Mouse (Mus musculus): ENCODE data around the gene Cplx2.

Cplx2 gene

DNA sequence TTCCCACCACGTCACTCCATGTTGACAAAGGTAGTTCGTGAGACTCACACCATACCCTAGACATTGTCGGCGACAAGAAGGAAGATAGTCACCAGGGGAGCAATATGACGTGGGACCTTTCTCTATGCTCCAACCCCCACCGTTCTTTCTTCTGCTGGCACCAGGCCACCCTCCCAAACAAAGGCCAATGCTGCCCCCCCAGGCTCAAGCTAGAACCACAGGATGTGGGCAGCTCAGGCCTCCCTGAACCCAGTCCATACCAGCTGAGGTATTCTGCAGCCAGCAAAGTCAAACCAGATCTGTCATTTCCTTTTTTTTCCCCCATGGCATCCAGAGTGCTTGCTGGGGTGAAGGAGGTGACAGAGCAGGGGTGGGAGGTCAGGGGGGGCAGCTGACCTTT, 3.4 kb upstream of the Cplx2 start:
- no peak for DNase-seq (ENCODE audit: extremely low read depth, low read depth)

DNA sequence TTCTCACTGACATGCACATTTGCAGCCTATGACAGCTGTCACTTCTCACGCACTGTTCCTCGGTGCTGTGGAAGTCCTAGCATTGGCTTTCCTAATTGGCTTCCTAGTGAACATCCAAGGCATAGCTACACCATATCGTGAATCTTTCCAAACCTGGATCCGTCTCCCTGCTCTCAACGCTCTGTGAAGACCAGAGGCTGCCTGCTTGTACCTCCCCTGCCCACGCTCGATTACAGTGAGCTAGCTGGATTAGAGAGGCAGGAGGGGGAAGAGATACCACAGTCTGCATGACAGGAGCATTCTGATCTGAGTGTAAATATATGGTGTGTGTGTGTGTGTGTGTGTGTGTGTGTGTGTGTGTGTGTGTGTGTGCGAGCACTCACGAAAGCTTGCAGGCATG, 3.0 kb upstream of the Cplx2 start:
- DNase-seq (ENCODE audit: extremely low read depth, low read depth) = no peak

DNA sequence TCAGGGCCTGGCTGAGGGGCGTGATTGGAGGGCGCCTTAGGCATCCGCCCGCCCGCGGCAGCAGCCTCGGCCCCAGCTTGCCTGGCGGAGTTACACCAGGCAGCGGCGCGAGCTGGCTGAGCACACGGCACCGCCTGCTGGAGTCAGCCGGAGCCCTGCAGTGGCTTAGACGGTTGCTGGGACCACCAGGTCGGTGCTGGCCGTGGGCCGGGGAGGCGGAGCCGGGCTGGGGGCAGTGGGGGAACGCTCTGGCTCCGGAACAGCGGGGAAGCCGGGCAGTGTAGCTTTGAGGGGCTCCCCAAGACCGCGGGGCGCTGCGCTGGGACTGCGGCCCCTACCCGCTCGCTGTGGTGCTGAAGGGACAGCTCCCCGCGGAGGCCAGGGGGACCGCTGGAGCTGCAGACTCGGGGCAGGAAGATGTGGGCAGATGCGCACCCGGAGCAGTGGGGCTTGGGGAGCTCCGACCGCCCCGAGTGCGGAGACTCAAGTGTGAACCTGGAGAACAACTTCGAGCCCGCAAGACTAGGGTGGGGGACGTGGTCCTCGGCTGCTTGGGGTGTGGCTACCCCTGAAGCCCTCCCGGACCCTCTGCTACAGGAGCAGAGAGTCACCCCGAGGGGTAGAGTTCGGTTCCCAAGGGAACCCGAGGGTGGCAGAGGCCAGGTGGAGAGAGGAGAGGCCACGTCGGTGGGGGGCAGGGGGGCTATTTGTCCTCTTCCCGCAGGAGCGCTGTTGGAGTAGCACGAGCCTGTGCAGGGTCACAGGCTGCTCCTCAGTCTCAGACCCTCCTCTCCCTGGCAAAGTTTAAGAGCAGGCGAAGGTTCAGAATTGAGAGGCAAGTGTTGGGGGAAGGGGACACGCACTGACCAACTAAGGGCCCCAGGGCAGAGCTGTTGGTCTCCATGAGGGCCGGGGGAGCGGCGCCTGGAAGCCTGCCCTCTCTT, 510 bp downstream of the Cplx2 start:
- no peak for DNase-seq (ENCODE audit: extremely low read depth, low read depth)

DNA sequence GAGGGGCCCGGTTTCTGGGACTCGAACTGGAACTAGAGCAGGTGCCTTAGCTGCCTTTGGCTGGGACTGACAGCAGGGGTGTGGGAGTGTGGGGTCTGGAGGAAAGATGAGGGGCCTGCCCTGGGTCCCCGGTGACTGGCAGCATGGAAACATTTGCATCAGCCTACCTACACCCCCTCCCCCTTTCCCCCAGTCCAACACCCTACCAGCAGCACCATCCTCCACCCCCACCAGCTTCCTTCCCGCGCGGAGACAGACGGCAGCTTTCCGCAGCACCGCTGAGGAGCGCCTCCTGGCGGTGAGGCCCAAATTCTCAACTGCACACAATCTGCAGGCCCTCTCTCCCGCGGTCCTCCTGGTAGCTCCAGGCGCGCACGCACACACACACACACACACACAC, 1.5 kb downstream of the Cplx2 start:
- no peak for DNase-seq (ENCODE audit: extremely low read depth, low read depth)

DNA sequence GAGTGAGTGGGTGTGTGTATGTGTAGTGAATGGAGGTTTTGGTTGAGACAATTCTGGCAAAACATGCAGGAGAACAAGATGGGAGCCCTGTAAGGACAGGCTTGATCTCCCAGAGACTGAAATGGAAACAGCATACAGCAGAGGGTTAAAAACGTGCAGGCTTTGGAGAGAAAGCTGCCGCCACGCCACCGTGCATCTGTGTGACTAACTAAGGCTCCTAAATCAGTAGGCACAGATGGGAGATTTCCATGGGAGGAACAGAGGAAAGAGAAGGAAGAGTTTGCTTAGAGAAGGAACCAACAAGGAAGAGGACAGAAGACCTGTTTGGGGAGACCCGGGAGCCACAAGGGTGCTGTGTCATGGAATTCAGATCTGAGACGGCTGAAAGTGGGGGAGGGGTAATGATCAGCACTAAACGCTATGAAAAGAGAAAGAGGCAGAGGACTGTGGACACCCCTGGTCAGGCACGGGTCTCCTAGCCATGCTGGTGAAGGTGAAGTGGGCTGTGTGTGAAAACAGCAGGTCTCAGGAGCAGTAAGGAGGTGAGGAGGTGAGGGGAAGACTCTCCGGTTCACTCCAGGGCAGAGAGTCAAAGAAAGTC, 3.1 kb downstream of the Cplx2 start:
- no peak for DNase-seq (ENCODE audit: extremely low read depth, low read depth)

DNA sequence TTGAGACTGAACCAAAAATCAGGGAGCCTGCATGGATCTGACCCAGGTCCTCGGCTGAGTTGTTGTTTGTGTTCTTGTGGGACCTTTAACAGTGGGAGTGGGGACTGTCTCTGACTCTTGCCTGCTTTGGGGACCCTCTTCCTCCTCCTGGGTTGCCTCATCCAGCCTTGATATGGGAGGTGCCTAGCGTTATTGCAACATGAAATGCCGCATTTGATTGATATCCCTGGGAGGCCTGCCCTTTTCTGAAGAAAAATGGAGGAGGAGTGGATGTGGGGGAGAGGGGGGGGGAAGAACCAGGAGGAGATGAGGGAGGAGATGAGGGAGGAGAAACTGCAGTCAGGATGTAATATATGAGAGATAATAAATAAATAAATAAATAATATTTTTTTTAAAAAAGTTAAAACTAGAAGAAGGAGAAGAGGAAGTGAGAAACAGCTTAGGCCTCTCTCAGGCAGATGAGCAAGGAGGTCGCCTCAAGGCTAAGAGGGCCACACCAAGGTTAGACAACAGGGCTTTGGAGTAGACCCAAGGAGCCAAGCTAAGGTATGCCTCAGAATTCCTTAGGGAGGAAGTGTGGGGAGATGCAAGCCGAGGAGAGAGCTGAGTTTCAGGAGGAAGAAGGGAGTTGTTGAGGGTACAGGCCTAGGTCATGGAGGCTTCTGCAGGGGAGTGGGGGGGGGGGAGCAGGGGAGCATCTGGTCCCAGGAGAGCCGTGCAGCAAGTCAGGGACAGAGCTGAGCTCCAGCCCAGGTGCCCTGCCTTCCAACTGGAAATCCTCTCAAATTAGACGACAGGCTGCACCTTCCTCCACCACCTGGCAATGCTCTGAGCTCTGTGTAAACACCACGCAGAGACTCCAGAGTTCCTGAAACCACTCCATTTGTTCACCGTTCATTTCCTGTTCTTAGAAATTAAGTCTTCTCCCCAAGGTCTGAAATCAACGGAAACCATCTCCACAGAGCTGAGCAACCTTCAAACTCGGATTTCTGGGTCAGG, 4.6 kb downstream of the Cplx2 start:
- no peak for DNase-seq (ENCODE audit: extremely low read depth, low read depth)

DNA sequence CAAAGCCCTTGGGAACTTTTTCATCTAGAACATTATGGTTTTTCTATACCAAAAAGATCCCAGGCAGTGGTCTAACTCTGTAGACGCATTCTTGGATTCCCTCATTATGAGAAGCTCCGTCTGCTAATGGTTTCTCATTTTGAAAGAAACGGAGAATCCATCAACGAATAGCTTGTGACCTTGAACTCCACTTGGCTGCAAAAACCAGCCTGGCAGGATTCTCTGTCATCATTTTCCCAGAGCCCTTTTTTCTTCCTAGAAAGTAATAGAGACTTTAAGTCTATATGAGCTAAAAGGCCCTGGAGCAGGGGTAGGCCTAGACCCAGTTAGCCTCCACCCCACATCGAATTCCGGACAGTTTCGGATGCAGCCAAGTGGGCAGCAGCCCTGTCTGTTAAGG, 5.6 kb downstream of the Cplx2 start:
- no peak for DNase-seq (ENCODE audit: extremely low read depth, low read depth)

DNA sequence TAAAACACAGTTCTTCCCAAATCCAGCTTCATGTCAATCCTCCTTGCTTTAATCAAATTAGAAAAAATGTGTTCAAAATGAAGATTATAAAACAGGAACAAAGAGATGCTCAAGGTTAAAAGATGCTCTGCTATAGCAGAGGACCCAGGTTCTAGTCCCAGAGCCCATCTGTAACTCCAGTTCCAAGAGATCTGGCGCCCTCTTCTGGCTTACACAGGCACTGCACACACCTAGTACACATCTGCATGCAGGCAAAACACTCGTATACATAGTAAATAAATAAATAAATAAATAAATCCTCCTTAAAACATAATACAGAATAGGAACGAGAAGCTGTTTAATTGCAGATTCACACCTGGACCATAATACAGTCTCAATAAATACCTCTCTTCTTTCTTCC, 6.9 kb downstream of the Cplx2 start:
- no peak for DNase-seq (ENCODE audit: extremely low read depth, low read depth)

DNA sequence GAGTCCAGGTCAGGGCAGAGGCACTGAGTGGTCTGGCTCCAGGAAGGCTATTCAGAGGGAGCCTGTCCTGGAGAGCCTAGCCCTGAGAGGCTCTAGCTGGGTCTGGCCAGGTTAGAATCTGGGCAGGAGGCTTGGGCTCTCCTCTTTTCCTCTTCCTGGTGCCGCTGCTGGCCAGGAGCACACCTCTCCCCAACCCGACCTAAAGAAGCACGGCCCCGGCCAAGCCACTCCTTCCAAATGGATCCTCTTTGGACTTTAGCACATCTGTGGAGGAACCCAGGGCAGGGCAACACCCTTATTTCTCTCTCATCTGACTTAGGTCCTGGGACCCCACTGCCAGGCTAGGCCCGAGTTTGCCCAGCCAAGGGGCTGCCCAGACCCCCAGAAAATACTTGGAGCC, 9.3 kb downstream of the Cplx2 start:
- no peak for DNase-seq (ENCODE audit: extremely low read depth, low read depth)

DNA sequence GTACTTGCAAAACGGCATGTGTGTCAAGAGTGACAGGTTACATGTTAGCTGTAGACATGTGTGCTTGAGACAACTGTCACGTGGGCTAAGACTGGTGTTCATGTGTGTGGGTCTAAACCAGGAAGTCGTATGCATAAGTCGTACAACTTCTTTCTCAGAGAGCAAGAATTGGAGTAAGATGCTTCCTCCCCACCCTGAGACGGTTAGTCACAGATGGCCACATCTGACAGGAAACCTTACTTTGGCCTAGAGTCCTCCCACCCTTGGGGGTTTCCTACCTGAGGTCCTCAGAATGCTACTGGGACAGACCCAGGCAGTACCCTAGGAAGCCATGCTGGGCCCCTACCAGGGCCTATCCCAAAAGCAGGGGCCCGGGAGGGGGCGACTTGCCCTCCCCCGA, 10.2 kb downstream of the Cplx2 start:
- DNase-seq (ENCODE audit: extremely low read depth, low read depth) = no peak

DNA sequence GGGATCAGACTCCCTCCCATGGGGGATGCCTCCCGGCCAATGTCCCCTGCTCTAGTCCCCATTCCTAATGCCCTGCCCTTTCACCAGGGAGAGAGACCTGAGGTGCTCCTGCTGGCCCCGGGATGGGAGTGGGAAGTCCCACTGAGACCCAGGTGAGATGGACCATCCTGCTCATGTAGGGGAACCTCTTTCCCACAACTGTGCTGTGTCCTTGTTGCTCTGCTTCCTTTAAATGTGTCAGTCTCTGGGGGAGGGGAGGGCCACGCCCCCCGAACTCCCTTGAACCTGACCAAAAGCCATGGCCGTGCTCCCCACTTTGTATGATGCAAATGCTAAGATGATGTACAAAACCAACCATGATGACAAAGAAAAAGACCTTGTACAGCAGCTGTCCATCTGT, 12.4 kb downstream of the Cplx2 start:
- no peak for DNase-seq (ENCODE audit: extremely low read depth, low read depth)

DNA sequence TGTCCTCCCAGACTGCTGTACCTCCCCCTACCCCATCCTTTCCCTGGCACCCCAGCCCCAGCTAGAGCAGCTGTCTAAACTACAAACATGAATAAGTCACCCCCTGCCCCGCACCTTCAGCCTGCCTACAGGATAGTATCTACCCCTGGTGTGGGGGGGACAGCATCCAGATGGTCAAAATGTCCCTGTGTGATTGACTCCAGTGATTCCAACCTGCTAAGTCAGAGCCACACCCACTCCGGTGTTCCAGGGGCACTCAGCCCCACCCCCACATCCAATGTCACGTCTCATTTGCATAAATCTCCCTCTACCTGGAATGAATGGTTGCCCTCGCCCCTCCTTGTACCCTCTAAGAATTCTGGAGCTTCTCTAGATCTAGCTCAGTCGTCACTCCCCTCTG, 13.4 kb downstream of the Cplx2 start:
- no peak for DNase-seq (ENCODE audit: extremely low read depth, low read depth)

DNA sequence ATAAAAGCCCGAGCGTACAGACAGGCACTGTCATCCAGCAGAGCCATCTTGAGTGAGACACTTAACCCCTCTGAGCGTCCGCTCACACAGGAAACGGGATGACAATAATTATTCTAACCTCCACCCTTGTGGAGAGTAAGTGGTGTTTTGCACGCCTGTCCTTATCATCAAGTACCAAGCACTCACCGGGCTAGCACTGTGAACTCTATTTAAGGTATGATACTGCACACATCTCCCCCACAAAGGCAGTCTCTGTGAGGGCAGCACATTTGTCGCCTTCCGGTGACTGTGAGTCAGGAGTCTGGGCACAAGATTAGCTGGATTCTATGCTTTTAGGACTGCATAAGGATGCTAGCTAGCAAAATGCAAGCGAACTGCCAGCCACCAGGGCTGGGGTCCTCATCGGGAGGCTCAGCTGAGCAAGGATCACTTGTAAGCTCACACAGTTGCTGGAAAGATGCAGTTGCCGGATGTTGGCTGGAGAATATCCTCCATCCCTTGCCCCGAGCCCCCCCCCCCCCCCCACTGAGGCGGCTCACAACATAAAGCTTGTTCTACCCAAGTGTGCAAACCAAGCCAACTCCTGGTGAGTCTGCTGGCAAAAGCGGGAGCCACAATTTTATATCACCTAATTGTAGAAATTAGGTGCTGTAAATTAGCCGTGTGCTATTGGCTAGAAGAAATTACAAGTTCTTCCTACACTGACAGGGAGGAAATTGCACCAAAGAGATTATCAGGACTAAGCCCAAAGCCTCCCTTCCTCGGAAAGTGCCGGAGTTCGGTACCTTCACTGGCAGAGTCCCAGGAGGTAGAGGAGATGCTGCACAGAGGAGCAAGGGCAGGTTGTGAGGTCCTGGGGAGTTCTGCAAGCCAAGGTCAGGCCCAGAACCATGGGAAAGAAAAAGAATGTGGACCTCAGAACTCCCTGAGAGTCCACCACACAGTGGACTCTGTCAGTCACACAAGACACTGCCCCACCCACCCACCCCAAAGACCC, 14.2 kb downstream of the Cplx2 start:
- no peak for DNase-seq (ENCODE audit: extremely low read depth, low read depth)

DNA sequence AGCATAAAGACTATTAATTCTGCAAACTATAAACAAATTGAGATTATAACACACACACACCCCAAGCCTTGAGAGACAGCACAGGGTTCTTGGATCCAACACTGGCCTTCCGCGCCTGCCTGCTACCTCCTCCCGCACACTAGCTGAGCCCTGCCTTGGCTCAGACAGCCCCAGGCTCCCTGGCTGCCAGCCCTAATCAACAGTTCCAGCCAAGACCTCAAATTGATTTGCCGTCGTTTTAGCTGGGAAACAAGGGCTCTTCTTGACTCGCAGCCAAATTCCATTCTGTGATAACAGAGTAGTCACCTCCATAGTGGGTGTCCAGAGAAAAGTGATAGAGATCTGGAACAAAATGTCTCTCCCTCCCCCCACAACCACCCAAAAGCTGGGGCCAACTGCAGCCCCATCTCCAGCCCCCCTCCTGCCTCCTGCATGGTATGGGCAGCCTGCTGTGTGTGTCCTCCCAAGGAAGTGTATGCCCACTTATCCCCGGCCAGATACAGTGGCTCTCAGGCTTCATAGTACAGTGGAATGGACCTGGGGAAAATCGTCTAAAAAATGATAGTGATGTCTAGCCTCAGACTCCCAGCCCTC, 18.9 kb downstream of the Cplx2 start:
- DNase-seq (ENCODE audit: extremely low read depth, low read depth) = no peak

DNA sequence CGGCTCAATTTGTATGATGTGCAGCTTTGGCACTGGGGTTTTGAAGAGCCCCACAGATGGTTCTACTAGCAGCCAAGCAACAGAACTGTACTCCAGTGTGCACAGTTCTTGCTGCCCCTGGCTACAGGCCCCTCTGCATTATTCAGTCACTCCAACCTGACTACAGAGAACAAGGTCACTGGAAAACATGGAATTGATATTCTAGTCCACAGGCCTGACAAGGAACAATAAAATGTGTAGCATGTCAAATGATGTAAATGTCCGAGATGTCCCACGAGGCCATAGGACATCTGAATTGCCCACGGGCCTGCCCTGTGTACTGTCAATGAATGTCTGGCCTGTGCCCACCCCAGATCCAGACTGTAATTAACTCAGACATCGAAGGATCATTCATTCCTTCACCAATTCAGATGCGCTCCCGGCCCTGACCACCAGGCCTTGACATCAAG, 19.4 kb downstream of the Cplx2 start:
- DNase-seq (ENCODE audit: extremely low read depth, low read depth) = no peak

DNA sequence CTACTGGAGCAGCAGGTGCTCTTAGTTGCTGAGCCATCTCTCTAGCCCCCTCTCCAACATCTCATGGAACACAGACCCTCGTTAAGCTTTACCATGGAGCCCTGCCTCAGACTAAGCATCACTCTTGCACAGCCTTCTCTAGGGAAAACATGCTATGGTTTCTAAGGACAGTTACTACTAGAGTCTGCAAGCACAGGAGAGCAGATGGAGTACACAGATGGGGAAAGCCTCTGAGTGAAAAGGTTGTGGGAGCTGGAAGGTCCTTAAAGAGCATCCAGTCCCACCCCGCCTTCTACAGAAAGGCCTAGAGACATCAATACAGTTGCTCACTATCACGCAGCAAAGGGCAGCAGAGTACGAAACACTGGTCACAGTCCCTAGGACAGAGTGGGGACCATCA, 20.2 kb downstream of the Cplx2 start:
- no peak for DNase-seq (ENCODE audit: extremely low read depth, low read depth)

DNA sequence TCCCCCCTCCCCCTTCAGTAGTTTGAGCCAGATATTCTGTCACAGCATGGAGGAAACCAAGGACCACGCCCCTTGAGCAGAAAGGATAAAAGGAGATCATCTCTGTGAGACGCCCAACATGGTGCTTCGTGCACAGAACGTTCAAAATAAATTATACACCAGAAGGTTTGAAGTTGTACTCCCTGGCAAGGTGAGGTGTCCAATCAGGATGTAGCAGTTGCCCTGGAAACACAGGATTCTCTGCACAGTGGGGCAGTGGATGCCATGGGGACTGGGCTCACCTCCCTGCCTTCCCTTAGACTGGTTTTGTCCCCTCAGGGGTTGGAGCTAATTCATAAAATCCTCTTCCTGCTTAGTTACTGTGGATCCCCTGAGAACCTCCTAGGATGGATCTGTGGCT, 25.9 kb downstream of the Cplx2 start:
- DNase-seq (ENCODE audit: extremely low read depth, low read depth) = no peak

DNA sequence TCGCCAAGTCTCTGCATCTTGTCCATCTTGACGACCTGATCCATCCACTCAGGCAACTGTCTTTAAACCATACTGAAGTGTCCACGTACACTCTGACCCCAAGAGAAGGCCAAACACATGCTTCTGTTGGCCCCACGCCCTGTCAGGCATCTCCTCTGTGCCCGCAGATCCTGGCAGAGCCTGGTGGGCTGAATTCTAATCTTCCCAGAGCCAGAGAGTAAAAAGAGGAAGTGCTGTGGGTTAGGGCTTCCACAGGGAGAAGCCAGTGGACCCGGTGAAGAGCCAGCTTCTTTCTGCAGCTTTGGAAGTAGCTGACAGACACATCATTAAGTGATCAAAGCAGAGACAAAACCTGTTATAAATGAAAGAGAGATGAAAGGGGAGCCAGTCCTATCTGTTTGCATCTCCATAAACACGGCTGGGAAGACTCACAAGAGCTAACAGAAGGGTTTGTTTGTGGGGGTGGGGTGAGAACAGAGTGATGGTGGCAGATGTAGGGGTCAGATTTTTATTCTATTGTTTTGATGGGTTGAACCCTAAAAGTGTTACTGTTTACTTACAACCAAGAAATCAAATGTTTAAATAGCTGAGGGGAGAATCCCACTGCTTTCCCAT, 29.5 kb downstream of the Cplx2 start:
- DNase-seq (ENCODE audit: extremely low read depth, low read depth) = peak; percentile 65

DNA sequence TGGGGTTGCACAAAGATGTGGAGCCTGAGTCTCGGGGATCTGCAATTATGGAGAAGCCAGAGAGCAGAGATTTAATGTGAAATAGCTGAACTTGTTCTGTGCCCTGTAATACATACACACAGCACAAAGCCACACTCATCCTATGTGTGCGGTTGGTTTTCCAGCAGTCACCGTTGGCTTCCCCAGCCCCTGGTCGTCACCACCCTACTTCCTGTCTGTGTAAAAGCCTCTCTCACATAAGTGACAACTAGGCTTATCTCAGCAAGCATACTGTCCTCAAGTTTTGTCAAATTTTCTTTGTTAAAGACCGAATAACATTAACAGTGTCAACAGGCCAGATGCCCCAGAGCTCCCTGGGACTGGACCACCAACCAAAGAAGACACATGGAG, 30.0 kb downstream of the Cplx2 start:
- DNase-seq (ENCODE audit: extremely low read depth, low read depth) = peak; percentile 67

DNA sequence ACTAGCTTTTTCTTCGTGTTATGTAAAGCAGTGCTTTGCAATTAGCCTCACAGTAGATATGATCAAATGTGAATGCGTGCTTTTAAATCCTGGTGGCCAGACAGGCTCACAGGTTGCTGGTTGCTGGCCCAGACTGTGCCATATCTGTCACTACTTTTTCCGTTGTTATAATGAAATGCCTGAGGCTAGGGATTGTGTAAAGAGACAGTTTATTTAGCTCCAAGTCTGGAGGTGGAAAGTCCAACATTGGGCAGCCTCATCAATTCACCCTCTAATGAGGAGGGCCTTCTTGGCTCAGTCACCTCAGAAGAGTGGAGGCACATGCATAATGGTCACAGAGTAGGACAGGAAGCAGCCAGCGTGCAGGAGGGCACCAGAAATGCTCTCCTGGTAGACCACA, 31.2 kb downstream of the Cplx2 start:
- no peak for DNase-seq (ENCODE audit: extremely low read depth, low read depth)
